Mouse (Mus musculus): ENCODE measurements around the gene Ubl7. TPM values are rescaled to one million over a fixed set of nuclear protein-coding genes. Genes with fewer than 3 reads are reported as not detected.

Gene Ubl7
- polyA plus RNA-seq, 1 experiment: 88.3 TPM

GRCm38 (mm10) chr9:57951993-57952392 lies 41.2 kb downstream of the Ubl7 start:
- Histone ChIP-seq H3K27me3 (ENCODE audit: control insufficient read depth, insufficient read depth, low read length) (no peaks in the 10 kb centered on the region), H3K4me1 (ENCODE audit: control insufficient read depth, insufficient read depth, insufficient read length) (peaks cover 31% of the 10 kb centered on the region; the same call in 1 of the 2 replicates), H3K36me3 (ENCODE audit: control insufficient read depth, insufficient read depth, low read length) (no peaks in the 10 kb centered on the region), H3K27ac (ENCODE audit: insufficient read depth, low read length) (no peak overlapping the region), H3K4me3 (ENCODE audit: extremely low read depth, insufficient read depth, insufficient read length) (no peak overlapping the region)
- TF ChIP-seq POLR2A (IDR thresholded peaks at IDR 0.05; ENCODE audit: low read depth, low read length) (no peak), CTCF (IDR thresholded peaks at IDR 0.05; ENCODE audit: extremely low read depth, insufficient read depth, insufficient read length, insufficient replicate concordance) (no peak)
- WGBS: 78% methylated on average over 6 of the region's 6 CpGs
- no peak for DNase-seq (ENCODE audit: low read depth in 1 of 2, low spot score in 2 of 2)

GRCm38 (mm10) chr9:57954962-57955744 lies 44.4 kb downstream of the Ubl7 start:
- no peaks in the 10 kb centered on the region for H3K27me3 ChIP-seq (ENCODE audit: control insufficient read depth, insufficient read depth, low read length)
- TF ChIP-seq POLR2A (IDR thresholded peaks at IDR 0.05; ENCODE audit: low read depth, low read length): no peak
- TF ChIP-seq CTCF (IDR thresholded peaks at IDR 0.05; ENCODE audit: extremely low read depth, insufficient read depth, insufficient read length, insufficient replicate concordance): no peak
- no peak overlapping the region for H3K4me3 ChIP-seq (ENCODE audit: extremely low read depth, insufficient read depth, insufficient read length)
- peaks cover 35% of the 10 kb centered on the region; the same call in 1 of the 2 replicates for H3K4me1 ChIP-seq (ENCODE audit: control insufficient read depth, insufficient read depth, insufficient read length)
- DNase-seq (ENCODE audit: low read depth in 1 of 2, low spot score in 2 of 2): peak in 1 of 2 experiments; percentile 37
- H3K36me3 ChIP-seq (ENCODE audit: control insufficient read depth, insufficient read depth, low read length): no peaks in the 10 kb centered on the region; the same call in 1 of the 2 replicates
- 88% methylated on average over 12 of the region's 12 CpGs for WGBS
- H3K27ac ChIP-seq (ENCODE audit: insufficient read depth, low read length): peak overlapping the region; percentile 52

- peaks cover 35% of the 10 kb centered on the region; the same call in 1 of the 2 replicates for H3K4me1 ChIP-seq (ENCODE audit: control insufficient read depth, insufficient read depth, insufficient read length)
- WGBS: 75% methylated on average over 6 of the region's 6 CpGs
- TF ChIP-seq POLR2A (IDR thresholded peaks at IDR 0.05; ENCODE audit: low read depth, low read length) (no peak), CTCF (IDR thresholded peaks at IDR 0.05; ENCODE audit: extremely low read depth, insufficient read depth, insufficient read length, insufficient replicate concordance) (no peak)
- no peak overlapping the region for H3K4me3 ChIP-seq (ENCODE audit: extremely low read depth, insufficient read depth, insufficient read length)
- H3K36me3 ChIP-seq (ENCODE audit: control insufficient read depth, insufficient read depth, low read length): peaks cover 3% of the 10 kb centered on the region; the same call in 1 of the 2 replicates
- H3K27me3 ChIP-seq (ENCODE audit: control insufficient read depth, insufficient read depth, low read length): no peaks in the 10 kb centered on the region
- peak overlapping the region; percentile 52 for H3K27ac ChIP-seq (ENCODE audit: insufficient read depth, low read length)
- no peak for DNase-seq (ENCODE audit: low read depth in 1 of 2, low spot score in 2 of 2)
These were observed 45.0 kb downstream of the Ubl7 start for GRCm38 (mm10) chr9:57955764-57956163.

- no peaks in the 10 kb centered on the region for H3K27me3 ChIP-seq (ENCODE audit: control insufficient read depth, insufficient read depth, low read length)
- H3K4me3 ChIP-seq (ENCODE audit: extremely low read depth, insufficient read depth, insufficient read length): no peak overlapping the region
- no peak for TF ChIP-seq POLR2A (IDR thresholded peaks at IDR 0.05; ENCODE audit: low read depth, low read length)
- no peak for TF ChIP-seq CTCF (IDR thresholded peaks at IDR 0.05; ENCODE audit: extremely low read depth, insufficient read depth, insufficient read length, insufficient replicate concordance)
- H3K36me3 ChIP-seq (ENCODE audit: control insufficient read depth, insufficient read depth, low read length): peaks cover 3% of the 10 kb centered on the region; the same call in 1 of the 2 replicates
- peak overlapping the region; percentile 52 for H3K27ac ChIP-seq (ENCODE audit: insufficient read depth, low read length)
- WGBS: 65% methylated on average over 9 of the region's 9 CpGs
- no peak for DNase-seq (ENCODE audit: low read depth in 1 of 2, low spot score in 2 of 2)
- peaks cover 35% of the 10 kb centered on the region; the same call in 1 of the 2 replicates for H3K4me1 ChIP-seq (ENCODE audit: control insufficient read depth, insufficient read depth, insufficient read length)
These were observed 45.5 kb downstream of the Ubl7 start for GRCm38 (mm10) chr9:57956196-57956837.

GRCm38 (mm10) chr9:57956838-57957236 lies 46.1 kb downstream of the Ubl7 start:
- Histone ChIP-seq H3K27ac (ENCODE audit: insufficient read depth, low read length) (peak overlapping the region; percentile 60), H3K4me3 (ENCODE audit: extremely low read depth, insufficient read depth, insufficient read length) (no peak overlapping the region), H3K36me3 (ENCODE audit: control insufficient read depth, insufficient read depth, low read length) (peaks cover 6% of the 10 kb centered on the region; the same call in 1 of the 2 replicates), H3K4me1 (ENCODE audit: control insufficient read depth, insufficient read depth, insufficient read length) (peaks cover 35% of the 10 kb centered on the region; the same call in 1 of the 2 replicates), H3K27me3 (ENCODE audit: control insufficient read depth, insufficient read depth, low read length) (no peaks in the 10 kb centered on the region)
- 13% methylated on average over 5 of the region's 5 CpGs for WGBS
- TF ChIP-seq POLR2A (IDR thresholded peaks at IDR 0.05; ENCODE audit: low read depth, low read length): no peak
- peak; percentile 52 to 72 for DNase-seq (ENCODE audit: low read depth in 1 of 2, low spot score in 2 of 2)

- Histone ChIP-seq H3K4me1 (ENCODE audit: control insufficient read depth, insufficient read depth, insufficient read length) (peaks cover 30% of the 10 kb centered on the region; the same call in 1 of the 2 replicates), H3K36me3 (ENCODE audit: control insufficient read depth, insufficient read depth, low read length) (peaks cover 6% of the 10 kb centered on the region; the same call in 1 of the 2 replicates), H3K27ac (ENCODE audit: insufficient read depth, low read length) (no peak overlapping the region), H3K27me3 (ENCODE audit: control insufficient read depth, insufficient read depth, low read length) (no peaks in the 10 kb centered on the region), H3K4me3 (ENCODE audit: extremely low read depth, insufficient read depth, insufficient read length) (no peak overlapping the region)
- no peak for DNase-seq (ENCODE audit: low read depth in 1 of 2, low spot score in 2 of 2)
- TF ChIP-seq CTCF (IDR thresholded peaks at IDR 0.05; ENCODE audit: extremely low read depth, insufficient read depth, insufficient read length, insufficient replicate concordance) (no peak), POLR2A (IDR thresholded peaks at IDR 0.05; ENCODE audit: low read depth, low read length) (no peak)
- WGBS: 93% methylated on average over 1 of the region's 1 CpGs
These were observed 47.8 kb downstream of the Ubl7 start for GRCm38 (mm10) chr9:57958615-57959014.
